Mouse (Mus musculus) heart, adult 9 months (tissue): ENCODE data around the gene Ehd1.

Source experiments
- DNase-seq, 2 experiments: peaks; one replicate each; pipeline ENCODE4 v3.0.0; 2022; ENCODE audit warnings: low spot score in 2 of 2

Gene Ehd1

GRCm38 (mm10) chr19:6333761-6334595 lies 57.5 kb downstream of the Ehd1 start:
- DNase-seq, result no peak

GRCm38 (mm10) chr19:6334673-6335457 lies 58.3 kb downstream of the Ehd1 start, which contains the start of gene Men1:
TSS of gene Men1 (plus strand) at chr19:6334979.
- peak; percentile 97 to 98 for DNase-seq

- DNase-seq, result no peak
These were observed 58.9 kb downstream of the Ehd1 start for GRCm38 (mm10) chr19:6335458-6335827.

GRCm38 (mm10) chr19:6336920-6337319 lies 60.4 kb downstream of the Ehd1 start:
- no peak for DNase-seq

- no peak for DNase-seq
These were observed 61.6 kb downstream of the Ehd1 start for GRCm38 (mm10) chr19:6338171-6338570.

- no peak for DNase-seq
These were observed 62.2 kb downstream of the Ehd1 start for GRCm38 (mm10) chr19:6338716-6339115.

GRCm38 (mm10) chr19:6339191-6339590 lies 62.7 kb downstream of the Ehd1 start:
- no peak for DNase-seq

GRCm38 (mm10) chr19:6339890-6340504 lies 63.5 kb downstream of the Ehd1 start:
- DNase-seq, result peak; percentile 56 to 71

- peak; percentile 86 for DNase-seq
These were observed 64.3 kb downstream of the Ehd1 start, which contains the start of gene Map4k2 for GRCm38 (mm10) chr19:6340524-6341452. TSS of gene Map4k2 (plus strand) at chr19:6341135.

- no peak for DNase-seq
These were observed 65.0 kb downstream of the Ehd1 start for GRCm38 (mm10) chr19:6341453-6342077.

- DNase-seq, result no peak
These were observed 65.9 kb downstream of the Ehd1 start for GRCm38 (mm10) chr19:6342276-6342933.

GRCm38 (mm10) chr19:6343066-6343925 lies 66.8 kb downstream of the Ehd1 start:
- DNase-seq, result no peak

- DNase-seq, result no peak
These were observed 67.5 kb downstream of the Ehd1 start for GRCm38 (mm10) chr19:6343996-6344395.

GRCm38 (mm10) chr19:6346023-6346422 lies 69.5 kb downstream of the Ehd1 start:
- DNase-seq, result no peak

GRCm38 (mm10) chr19:6346661-6347060 lies 70.1 kb downstream of the Ehd1 start:
- no peak for DNase-seq

- no peak for DNase-seq
These were observed 71.1 kb downstream of the Ehd1 start for GRCm38 (mm10) chr19:6347615-6348014.

- DNase-seq, result no peak
These were observed 72.2 kb downstream of the Ehd1 start for GRCm38 (mm10) chr19:6348717-6349116.

GRCm38 (mm10) chr19:6349215-6349983 lies 72.9 kb downstream of the Ehd1 start:
- DNase-seq, result peak in 1 of 2 experiments; percentile 53
